Mouse (Mus musculus) CH12.LX (cell line): ENCODE measurements around the gene Polh. TPM values are rescaled to one million over a fixed set of nuclear protein-coding genes. Genes with fewer than 3 reads are reported as not detected.

Source experiments
- DNase-seq: peaks from one replicate; pipeline ENCODE4 v3.0.0-alpha.2; 2013; ENCODE audit errors: extremely low read depth
- H3K27ac ChIP-seq: 2 replicates; pipeline ENCODE4 v1.5.1; 2012; ENCODE audit warnings: low read depth, mild to moderate bottlenecking, control low read depth, moderate library complexity; ENCODE audit not compliant: insufficient read depth
- H3K27me3 ChIP-seq: replicated peaks from 2 replicates; pipeline ENCODE3; 2012; ENCODE audit warnings: inconsistent platforms
- H3K36me3 ChIP-seq, 2 experiments: replicated peaks in 1 of 2; 2 replicates each; pipeline versions ENCODE3 to v1.6.1; 2012; ENCODE audit warnings: inconsistent platforms in 1 of 2, low read length in 1 of 2, mild to moderate bottlenecking in 1 of 2, mixed read lengths in 1 of 2, moderate library complexity in 1 of 2; ENCODE audit not compliant: control insufficient read depth in 1 of 2, insufficient read depth in 1 of 2
- H3K4me1 ChIP-seq, 2 experiments: 2 replicates each; pipeline ENCODE4 v1.6.1; 2012; ENCODE audit warnings: inconsistent platforms in 1 of 2, moderate library complexity in 1 of 2; ENCODE audit not compliant: insufficient read depth in 2 of 2, control insufficient read depth in 1 of 2
- H3K4me2 ChIP-seq: 2 replicates; pipeline ENCODE4 v1.6.1; 2012; ENCODE audit warnings: low read depth, mild to moderate bottlenecking, control low read depth; ENCODE audit not compliant: poor library complexity, insufficient read depth, severe bottlenecking
- H3K4me3 ChIP-seq, 3 experiments: fragments of 150-350 bp in 1 of 3; sonication (generic) in 1 of 3; replicated peaks in 1 of 3; 2 replicates each; pipeline versions ENCODE3 to v1.5.1; 2011 to 2012; ENCODE audit warnings: low read depth in 2 of 3, low read length in 2 of 3, mild to moderate bottlenecking in 2 of 3, moderate library complexity in 2 of 3, control low read depth in 1 of 3, improper control_type of control experiment in 1 of 3, inconsistent platforms in 1 of 3, mixed read lengths in 1 of 3; ENCODE audit not compliant: poor library complexity in 1 of 3
- H3K79me2 ChIP-seq: replicated peaks from 2 replicates; pipeline ENCODE4 v1.6.1; 2012; ENCODE audit warnings: mild to moderate bottlenecking, moderate library complexity; ENCODE audit not compliant: control insufficient read depth, poor library complexity, insufficient read depth, severe bottlenecking; ENCODE audit errors: extremely low read depth
- H3K9ac ChIP-seq: 2 replicates; pipeline ENCODE4 v1.6.1; 2012; ENCODE audit warnings: low read depth, mild to moderate bottlenecking, control low read depth, moderate library complexity; ENCODE audit not compliant: insufficient read depth
- H3K9me3 ChIP-seq: replicated peaks from 2 replicates; pipeline ENCODE3; 2012; ENCODE audit warnings: low read length, inconsistent platforms, mixed read lengths
- CHD1 ChIP-seq: IDR thresholded peaks from 2 replicates; pipeline ENCODE4 v1.6.1; 2012; ENCODE audit warnings: low read depth, low read length, improper control_type of control experiment, inconsistent platforms
- CTCF ChIP-seq, 2 experiments: IDR thresholded peaks in 1 of 2; conservative IDR thresholded peaks in 1 of 2; 2 replicates each; pipeline ENCODE4 v1.5.1; 2011 to 2012; ENCODE audit warnings: low read depth in 2 of 2, low read length in 2 of 2, improper control_type of control experiment in 1 of 2, inconsistent platforms in 1 of 2, mild to moderate bottlenecking in 1 of 2, moderate library complexity in 1 of 2
- E2F4 ChIP-seq: IDR thresholded peaks from 2 replicates; pipeline ENCODE4 v1.6.1; 2011; ENCODE audit warnings: low read depth, low read length, improper control_type of control experiment; ENCODE audit not compliant: insufficient replicate concordance
- ELF1 ChIP-seq: IDR thresholded peaks from 2 replicates; pipeline ENCODE4 v1.6.1; 2014; ENCODE audit warnings: low read depth, mild to moderate bottlenecking, inconsistent platforms, low read length, improper control_type of control experiment
- GABPA ChIP-seq: IDR thresholded peaks from 2 replicates; pipeline ENCODE4 v1.6.1; 2012; ENCODE audit warnings: low read depth, low read length, improper control_type of control experiment, inconsistent platforms; ENCODE audit not compliant: insufficient replicate concordance
- JUN ChIP-seq: IDR thresholded peaks from 2 replicates; pipeline ENCODE4 v1.6.1; 2011; ENCODE audit warnings: low read depth, mild to moderate bottlenecking, low read length, improper control_type of control experiment, moderate library complexity; ENCODE audit not compliant: insufficient read depth
- KAT2A ChIP-seq: IDR thresholded peaks from 2 replicates; pipeline ENCODE4 v1.6.1; 2012; ENCODE audit warnings: low read length, improper control_type of control experiment, inconsistent platforms; ENCODE audit not compliant: insufficient replicate concordance
- MAX ChIP-seq: IDR thresholded peaks from 2 replicates; pipeline ENCODE4 v1.6.1; 2011; ENCODE audit warnings: low read length, improper control_type of control experiment
- MEF2A ChIP-seq: IDR thresholded peaks from 2 replicates; pipeline ENCODE4 v1.6.1; 2014; ENCODE audit warnings: low read depth, mild to moderate bottlenecking, inconsistent platforms, low read length, improper control_type of control experiment, borderline replicate concordance
- MXI1 ChIP-seq: IDR thresholded peaks from 2 replicates; pipeline ENCODE4 v1.6.1; 2011; ENCODE audit warnings: mild to moderate bottlenecking, low read depth, low read length, improper control_type of control experiment
- PAX5 ChIP-seq: IDR thresholded peaks from 2 replicates; pipeline ENCODE4 v1.6.1; 2012; ENCODE audit warnings: low read length, inconsistent platforms, mixed read lengths
- RAD21 ChIP-seq: IDR thresholded peaks from 2 replicates; pipeline ENCODE4 v1.6.1; 2011; ENCODE audit warnings: low read depth, mild to moderate bottlenecking, low read length, improper control_type of control experiment, moderate library complexity
- SIN3A ChIP-seq: IDR thresholded peaks from 2 replicates; pipeline ENCODE4 v1.6.1; 2012; ENCODE audit warnings: low read length, improper control_type of control experiment, inconsistent platforms
- SMC3 ChIP-seq: IDR thresholded peaks from 2 replicates; pipeline ENCODE4 v1.6.1; 2011; ENCODE audit warnings: low read depth, low read length, improper control_type of control experiment
- TBP ChIP-seq: conservative IDR thresholded peaks from 2 replicates; pipeline ENCODE4 v1.6.1; 2011; ENCODE audit warnings: low read depth, low read length, improper control_type of control experiment
- UBTF ChIP-seq: IDR thresholded peaks from 2 replicates; pipeline ENCODE4 v1.6.1; 2012; ENCODE audit warnings: low read depth, mild to moderate bottlenecking, inconsistent platforms, low read length, improper control_type of control experiment, moderate library complexity
- USF1 ChIP-seq: IDR thresholded peaks from 2 replicates; pipeline ENCODE4 v1.6.1; 2014; ENCODE audit warnings: low read depth, mild to moderate bottlenecking, inconsistent platforms, low read length, improper control_type of control experiment
- USF2 ChIP-seq: conservative IDR thresholded peaks from 2 replicates; pipeline ENCODE4 v1.6.1; 2011; ENCODE audit warnings: low read depth, low read length, improper control_type of control experiment
- ZC3H11A ChIP-seq: IDR thresholded peaks from 2 replicates; pipeline ENCODE4 v1.6.1; 2012; ENCODE audit warnings: low read depth, mild to moderate bottlenecking, inconsistent platforms, low read length, improper control_type of control experiment
- ZKSCAN1 ChIP-seq: IDR thresholded peaks from 2 replicates; pipeline ENCODE4 v1.6.1; 2012; ENCODE audit warnings: low read depth, inconsistent platforms, low read length, improper control_type of control experiment, borderline replicate concordance
- ZMIZ1 ChIP-seq: IDR thresholded peaks from 2 replicates; pipeline ENCODE4 v1.6.1; 2012; ENCODE audit warnings: low read depth, mild to moderate bottlenecking, inconsistent platforms, low read length, improper control_type of control experiment
- ZNF384 ChIP-seq: IDR thresholded peaks from 2 replicates; pipeline ENCODE4 v1.6.1; 2012; ENCODE audit warnings: low read depth, low read length, improper control_type of control experiment, inconsistent platforms
- dilution Hi-C: fragments of 300-500 bp; cut with MboI; formaldehyde crosslinking; loops from 2 replicates; pipeline ENCODE4 v1.14.3; 2020; ENCODE audit warnings: low sequenced_read_pairs; ENCODE audit not compliant: extremely low pct_unique_long_range_greater_than_20kb, extremely low pct_ligation_motif_present
- in situ Hi-C: fragments of 300-500 bp; cut with MboI; formaldehyde crosslinking; loops from 3 replicates; pipeline ENCODE4 v1.14.3; 2019; ENCODE audit warnings: low sequenced_read_pairs, low pct_ligation_motif_present, low pct_unique_long_range_greater_than_20kb, mixed read lengths
- polyA plus RNA-seq: library from polyadenylated mRNA; unstranded; fragments of >175 nt; gene quantifications from 2 replicates; pipeline ENCODE4 v1.2.1, GENCODE M21; 2012; ENCODE audit warnings: low read depth; ENCODE audit not compliant: insufficient read length
- total RNA-seq, 2 experiments: library from RNA; depleted of rRNA; stranded (reverse); fragments of 300-350 nt in 1 of 2; fragments of >200 nt in 1 of 2; gene quantifications; 2 replicates each; pipeline ENCODE4 v1.2.3; 2012 to 2014

The Polh gene
- total and polyA plus RNA-seq, 3 experiments: 23.1 to 40.4 (median 36.0) TPM

DNA sequence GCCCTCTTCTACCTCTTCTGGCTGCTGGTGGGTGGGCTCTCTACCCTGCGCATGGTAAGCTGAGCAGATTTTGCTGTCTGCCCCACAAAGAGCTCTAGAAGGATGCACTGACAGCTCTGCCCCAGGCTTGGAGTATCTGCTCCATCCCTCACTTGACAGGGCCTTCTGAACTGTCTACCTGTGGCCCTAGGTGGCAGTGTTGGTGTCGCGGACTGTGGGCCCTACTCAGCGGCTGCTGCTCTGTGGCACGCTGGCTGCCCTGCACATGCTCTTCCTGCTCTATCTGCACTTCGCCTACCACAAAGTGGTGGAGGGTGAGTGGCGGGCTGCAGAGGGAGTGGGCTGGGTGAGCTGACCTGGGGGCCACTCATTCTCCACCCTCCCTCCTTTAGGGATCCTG lies 48.7 kb upstream of the Polh start:
- in situ Hi-C loops: no loop called here

DNA sequence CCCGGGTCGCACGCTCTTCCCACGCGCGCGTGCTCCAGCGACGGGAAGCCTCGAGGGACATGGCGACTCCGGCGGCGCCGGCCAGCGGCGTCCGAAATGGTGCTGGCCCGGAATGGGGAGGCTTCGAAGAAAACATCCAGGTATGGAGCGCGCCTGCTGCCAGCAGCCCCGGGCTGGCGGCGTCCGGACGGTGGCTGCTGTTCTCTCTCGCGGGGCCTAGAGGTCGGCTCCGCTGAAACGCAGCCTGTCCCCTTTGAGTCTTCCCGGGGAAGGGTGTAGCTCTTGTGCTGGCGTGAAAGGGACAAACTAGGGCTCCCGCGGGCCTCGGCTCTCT lies 45.7 kb upstream of the Polh start:
- Histone ChIP-seq H3K79me2 (peaks cover 28% of the 10 kb centered on the region), H3K4me3 (peak overlapping the region; percentile 71 to 96 (median 95)), H3K9me3 (no peaks in the 10 kb centered on the region), H3K9ac (peak overlapping the region; percentile 92), H3K4me2 (peak overlapping the region; percentile 52; the same call in 1 of the 2 replicates), H3K36me3 (peaks cover 57 to 77% of the 10 kb centered on the region in 2 experiments), H3K4me1 (peaks cover 8 to 33% of the 10 kb centered on the region in 2 experiments), H3K27me3 (no peaks in the 10 kb centered on the region), H3K27ac (peak overlapping the region; percentile 37; the same call in 1 of the 2 replicates)
- in situ Hi-C loops: loop anchor here (25.0 kb wide), 1 partner anchor 739 kb away; no protein-coding TSS in a partner anchor
- peak; percentile 9; the same call in 1 of the 2 replicates for TF ChIP-seq ZMIZ1
- 0 out of 2 replicates have a peak, but pooled peaks have one; percentile 19 for TF ChIP-seq SIN3A
- TF ChIP-seq UBTF: 0 out of 2 replicates have a peak, but pooled peaks have one; percentile 41
- no peak for TF ChIP-seq ZNF384
- no peak for DNase-seq
- dilution Hi-C loops: no loop called here

More for the DNA sequence above, 48.7 kb upstream of the Polh start:
- H3K9me3 ChIP-seq: no peaks in the 10 kb centered on the region
- no peak for DNase-seq
- peaks cover 26% of the 10 kb centered on the region for H3K79me2 ChIP-seq
- H3K4me1 ChIP-seq: peaks cover 13 to 37% of the 10 kb centered on the region in 2 experiments
- H3K4me3 ChIP-seq: no peak overlapping the region
- no peak overlapping the region for H3K9ac ChIP-seq
- no peaks in the 10 kb centered on the region for H3K27me3 ChIP-seq
- H3K36me3 ChIP-seq: peaks cover 29 to 50% of the 10 kb centered on the region in 2 experiments
- no peak overlapping the region for H3K4me2 ChIP-seq
- dilution Hi-C loops: no loop called here
- H3K27ac ChIP-seq: no peak overlapping the region
- peak in 1 of 2 experiments; percentile 25; a peak in 2 of 4 replicates for TF ChIP-seq CTCF (conservative IDR thresholded peaks at IDR 0.05 in 1 of 2, IDR thresholded peaks at IDR 0.05 in 1 of 2; ENCODE audit: low read depth in 2 of 2, low read length in 2 of 2)
- no peak for TF ChIP-seq ELF1

DNA sequence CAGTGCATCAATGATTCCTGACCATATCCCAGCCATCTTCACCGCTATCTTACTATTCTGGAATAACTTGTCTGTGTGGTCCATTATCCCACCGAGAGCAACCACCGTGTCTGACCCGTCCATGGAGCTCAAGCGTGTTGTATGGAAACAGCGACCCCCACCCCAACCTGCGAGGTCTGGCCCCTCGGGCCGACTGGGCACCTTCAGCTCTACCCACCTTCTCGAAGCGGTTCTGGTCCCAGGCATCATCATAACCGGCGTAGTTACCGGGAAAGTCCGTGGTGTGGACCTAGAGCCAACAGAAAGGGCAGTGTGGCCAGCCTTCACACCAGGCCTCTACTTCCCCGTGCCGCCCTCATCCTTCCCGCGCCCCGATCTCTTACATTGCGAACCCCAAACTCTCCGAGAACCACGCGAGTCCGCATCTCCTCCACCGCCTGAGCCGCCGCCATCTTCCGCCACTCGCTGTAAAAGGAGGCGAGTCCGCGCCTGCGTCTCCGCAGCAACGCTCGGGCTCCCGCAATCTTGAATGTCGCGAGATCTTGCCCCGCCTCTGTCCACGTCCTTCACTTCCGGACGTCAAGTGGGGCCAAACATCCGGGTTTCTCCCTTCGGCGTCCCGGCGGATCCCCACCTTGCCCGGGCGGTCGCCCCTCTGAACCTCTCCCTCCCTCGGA lies 45.2 kb upstream of the Polh start, which contains the start of the genes Polr1c and Yipf3:
TSS of gene Polr1c (minus strand) at position 543 of the 677 bp plus-strand sequence.
TSS of gene Yipf3 (plus strand) at position 569 of the 677 bp plus-strand sequence.
- Histone ChIP-seq H3K4me1 (peaks cover 8 to 28% of the 10 kb centered on the region in 2 experiments), H3K79me2 (peaks cover 28% of the 10 kb centered on the region), H3K4me2 (peak within 1 kb of the TSS; percentile 57), H3K36me3 (peaks cover 62 to 82% of the 10 kb centered on the region in 2 experiments), H3K4me3 (peak within 1 kb of the TSS; percentile 71 to 96 (median 95)), H3K27me3 (no peaks in the 10 kb centered on the region), H3K9me3 (no peaks in the 10 kb centered on the region), H3K27ac (peak within 1 kb of the TSS; percentile 37; the same call in 1 of the 2 replicates), H3K9ac (peak within 1 kb of the TSS; percentile 92)
- dilution Hi-C loops (no loop called here), in situ Hi-C loops (loop anchor here (25.0 kb wide), 1 partner anchor 740 kb away; no protein-coding TSS in a partner anchor)
- peak; percentile 93 for DNase-seq
- TF ChIP-seq USF1 (no peak), SIN3A (peak; percentile 93; the same call in 1 of the 2 replicates), ZC3H11A (no peak), PAX5 (no peak), TBP (peak; percentile 69), E2F4 (no peak), USF2 (no peak), ELF1 (peak; percentile 94), ZKSCAN1 (no peak), MEF2A (peak; percentile 19; the same call in 1 of the 2 replicates), JUN (no peak), MAX (0 out of 2 replicates have a peak, but pooled peaks have one; percentile 72), CTCF (conservative IDR thresholded peaks at IDR 0.05 in 1 of 2, IDR thresholded peaks at IDR 0.05 in 1 of 2; ENCODE audit: low read depth in 2 of 2, low read length in 2 of 2) (no peak), RAD21 (no peak), GABPA (no peak), MXI1 (peak; percentile 88; the same call in 1 of the 2 replicates), CHD1 (no peak), KAT2A (peak; percentile 74; the same call in 1 of the 2 replicates), ZNF384 (no peak), SMC3 (no peak)
